Mouse (Mus musculus): Measurements from ENCODE around the gene Hnrnpa0. TPM values are rescaled to one million over a fixed set of nuclear protein-coding genes. Genes with fewer than 3 reads are reported as not detected.
A peak's percentile ranks its signal among the peaks of the same experiment; 100 is the strongest.

The Hnrnpa0 gene
- total RNA-seq, 1 experiment from 2014 or later = 118 TPM

- ATAC-seq (replicated peaks in 1 of 2; ENCODE audit: insufficient read depth in 1 of 2, low FRiP score in 2 of 2, low TSS enrichment in 1 of 2, low read depth in 1 of 2, poor library complexity in 2 of 2, severe bottlenecking in 2 of 2) = no peak
Measured at GRCm38 (mm10) chr13:58129687-58130246, 1.4 kb upstream of the Hnrnpa0 start.

GRCm38 (mm10) chr13:58128768-58129671, 664 bp upstream of the Hnrnpa0 start:
- peak; percentile 88 to 89 for ATAC-seq (replicated peaks in 1 of 2; ENCODE audit: insufficient read depth in 1 of 2, low FRiP score in 2 of 2, low TSS enrichment in 1 of 2, low read depth in 1 of 2, poor library complexity in 2 of 2, severe bottlenecking in 2 of 2)

GRCm38 (mm10) chr13:58127766-58128361, 492 bp downstream of the Hnrnpa0 start:
- ATAC-seq (replicated peaks in 1 of 2; ENCODE audit: insufficient read depth in 1 of 2, low FRiP score in 2 of 2, low TSS enrichment in 1 of 2, low read depth in 1 of 2, poor library complexity in 2 of 2, severe bottlenecking in 2 of 2) = no peak

GRCm38 (mm10) chr13:58126862-58127765, 1.2 kb downstream of the Hnrnpa0 start:
- no peak for ATAC-seq (replicated peaks in 1 of 2; ENCODE audit: insufficient read depth in 1 of 2, low FRiP score in 2 of 2, low TSS enrichment in 1 of 2, low read depth in 1 of 2, poor library complexity in 2 of 2, severe bottlenecking in 2 of 2)

GRCm38 (mm10) chr13:58126126-58126525, 2.2 kb downstream of the Hnrnpa0 start:
- ATAC-seq (replicated peaks in 1 of 2; ENCODE audit: insufficient read depth in 1 of 2, low FRiP score in 2 of 2, low TSS enrichment in 1 of 2, low read depth in 1 of 2, poor library complexity in 2 of 2, severe bottlenecking in 2 of 2) = no peak

GRCm38 (mm10) chr13:58124989-58125388, 3.4 kb downstream of the Hnrnpa0 start:
- ATAC-seq (replicated peaks in 1 of 2; ENCODE audit: insufficient read depth in 1 of 2, low FRiP score in 2 of 2, low TSS enrichment in 1 of 2, low read depth in 1 of 2, poor library complexity in 2 of 2, severe bottlenecking in 2 of 2) = no peak

GRCm38 (mm10) chr13:58124278-58124677, 4.1 kb downstream of the Hnrnpa0 start:
- ATAC-seq (replicated peaks in 1 of 2; ENCODE audit: insufficient read depth in 1 of 2, low FRiP score in 2 of 2, low TSS enrichment in 1 of 2, low read depth in 1 of 2, poor library complexity in 2 of 2, severe bottlenecking in 2 of 2) = no peak

- ATAC-seq (replicated peaks in 1 of 2; ENCODE audit: insufficient read depth in 1 of 2, low FRiP score in 2 of 2, low TSS enrichment in 1 of 2, low read depth in 1 of 2, poor library complexity in 2 of 2, severe bottlenecking in 2 of 2) = no peak
Measured at GRCm38 (mm10) chr13:58123381-58123780, 5.0 kb downstream of the Hnrnpa0 start.

GRCm38 (mm10) chr13:58122786-58123297, 5.5 kb downstream of the Hnrnpa0 start:
- no peak for ATAC-seq (replicated peaks in 1 of 2; ENCODE audit: insufficient read depth in 1 of 2, low FRiP score in 2 of 2, low TSS enrichment in 1 of 2, low read depth in 1 of 2, poor library complexity in 2 of 2, severe bottlenecking in 2 of 2)

- ATAC-seq (replicated peaks in 1 of 2; ENCODE audit: insufficient read depth in 1 of 2, low FRiP score in 2 of 2, low TSS enrichment in 1 of 2, low read depth in 1 of 2, poor library complexity in 2 of 2, severe bottlenecking in 2 of 2) = peak in 1 of 2 experiments; percentile 14; a peak in 1 of 4 replicates
Measured at GRCm38 (mm10) chr13:58117318-58118017, 10.9 kb downstream of the Hnrnpa0 start.

GRCm38 (mm10) chr13:58116801-58117200, 11.6 kb downstream of the Hnrnpa0 start:
- ATAC-seq (replicated peaks in 1 of 2; ENCODE audit: insufficient read depth in 1 of 2, low FRiP score in 2 of 2, low TSS enrichment in 1 of 2, low read depth in 1 of 2, poor library complexity in 2 of 2, severe bottlenecking in 2 of 2) = no peak

GRCm38 (mm10) chr13:58115227-58115626, 13.1 kb downstream of the Hnrnpa0 start:
- ATAC-seq (replicated peaks in 1 of 2; ENCODE audit: insufficient read depth in 1 of 2, low FRiP score in 2 of 2, low TSS enrichment in 1 of 2, low read depth in 1 of 2, poor library complexity in 2 of 2, severe bottlenecking in 2 of 2) = peak; percentile 74 to 80

- peak; percentile 66 to 68 for ATAC-seq (replicated peaks in 1 of 2; ENCODE audit: insufficient read depth in 1 of 2, low FRiP score in 2 of 2, low TSS enrichment in 1 of 2, low read depth in 1 of 2, poor library complexity in 2 of 2, severe bottlenecking in 2 of 2)
Measured at GRCm38 (mm10) chr13:58113061-58113900, 15.1 kb downstream of the Hnrnpa0 start, which contains the start of gene Klhl3. Klhl3 (minus strand) TSS chr13:58113592.

GRCm38 (mm10) chr13:58112601-58113041, 15.7 kb downstream of the Hnrnpa0 start:
- ATAC-seq (replicated peaks in 1 of 2; ENCODE audit: insufficient read depth in 1 of 2, low FRiP score in 2 of 2, low TSS enrichment in 1 of 2, low read depth in 1 of 2, poor library complexity in 2 of 2, severe bottlenecking in 2 of 2) = no peak

GRCm38 (mm10) chr13:58112191-58112590, 16.2 kb downstream of the Hnrnpa0 start:
- no peak for ATAC-seq (replicated peaks in 1 of 2; ENCODE audit: insufficient read depth in 1 of 2, low FRiP score in 2 of 2, low TSS enrichment in 1 of 2, low read depth in 1 of 2, poor library complexity in 2 of 2, severe bottlenecking in 2 of 2)

GRCm38 (mm10) chr13:58111306-58111705, 17.1 kb downstream of the Hnrnpa0 start:
- no peak for ATAC-seq (replicated peaks in 1 of 2; ENCODE audit: insufficient read depth in 1 of 2, low FRiP score in 2 of 2, low TSS enrichment in 1 of 2, low read depth in 1 of 2, poor library complexity in 2 of 2, severe bottlenecking in 2 of 2)

Data from hematopoietic stem cell, adult 5-6 weeks (primary cell).